Mouse (Mus musculus): ENCODE measurements around the gene Sgms1. TPM values are rescaled to one million over a fixed set of nuclear protein-coding genes. Genes with fewer than 3 reads are reported as not detected.

The Sgms1 gene
- total and polyA plus RNA-seq, 2 experiments from 2014 or later, result 21.3 to 28.4 TPM

- no peaks in the 10 kb centered on the region for H3K36me3 ChIP-seq (ENCODE audit: insufficient read depth, low read length)
- H3K9me3 ChIP-seq (ENCODE audit: low read length), result no peaks in the 10 kb centered on the region
- no peak for DNase-seq (ENCODE audit: low spot score)
- no peak overlapping the region for H3K4me2 ChIP-seq (ENCODE audit: low read depth, low read length, poor library complexity, severe bottlenecking)
- H3K9ac ChIP-seq (replicated peaks; ENCODE audit: low read length, poor library complexity, severe bottlenecking), result no peak overlapping the region
- WGBS, result 95% methylated on average over 8 of the region's 8 CpGs
- no peak for TF ChIP-seq CTCF (IDR thresholded peaks at IDR 0.05)
- ATAC-seq (ENCODE audit: low FRiP score), result no peak
- no peaks in the 10 kb centered on the region for H3K4me1 ChIP-seq (ENCODE audit: insufficient read depth, low read length)
- no peaks in the 10 kb centered on the region for H3K27me3 ChIP-seq (ENCODE audit: insufficient read depth, low read length)
- no peak overlapping the region for H3K4me3 ChIP-seq (ENCODE audit: low read depth, low read length)
- H3K27ac ChIP-seq (ENCODE audit: low read depth, low read length), result no peak overlapping the region
These were observed 112.7 kb downstream of the Sgms1 start for GRCm38 (mm10) chr19:32276817-32277216.

GRCm38 (mm10) chr19:32276263-32276662, 113.3 kb downstream of the Sgms1 start:
- Histone ChIP-seq H3K9ac (replicated peaks; ENCODE audit: low read length, poor library complexity, severe bottlenecking) (no peak overlapping the region), H3K4me3 (ENCODE audit: low read depth, low read length) (no peak overlapping the region), H3K4me1 (ENCODE audit: insufficient read depth, low read length) (no peaks in the 10 kb centered on the region), H3K9me3 (ENCODE audit: low read length) (no peaks in the 10 kb centered on the region), H3K4me2 (ENCODE audit: low read depth, low read length, poor library complexity, severe bottlenecking) (no peak overlapping the region), H3K27ac (ENCODE audit: low read depth, low read length) (no peak overlapping the region), H3K36me3 (ENCODE audit: insufficient read depth, low read length) (no peaks in the 10 kb centered on the region), H3K27me3 (ENCODE audit: insufficient read depth, low read length) (no peaks in the 10 kb centered on the region)
- WGBS, result 92% methylated on average over 5 of the region's 5 CpGs
- no peak for TF ChIP-seq CTCF (IDR thresholded peaks at IDR 0.05)
- DNase-seq (ENCODE audit: low spot score) (no peak), ATAC-seq (ENCODE audit: low FRiP score) (no peak)

- 78% methylated on average over 14 of the region's 14 CpGs for WGBS
- ATAC-seq (ENCODE audit: low FRiP score), result no peak
- Histone ChIP-seq H3K4me1 (ENCODE audit: insufficient read depth, low read length) (no peaks in the 10 kb centered on the region), H3K9me3 (ENCODE audit: low read length) (no peaks in the 10 kb centered on the region), H3K4me3 (ENCODE audit: low read depth, low read length) (no peak overlapping the region), H3K27ac (ENCODE audit: low read depth, low read length) (no peak overlapping the region), H3K27me3 (ENCODE audit: insufficient read depth, low read length) (no peaks in the 10 kb centered on the region), H3K9ac (replicated peaks; ENCODE audit: low read length, poor library complexity, severe bottlenecking) (no peak overlapping the region), H3K4me2 (ENCODE audit: low read depth, low read length, poor library complexity, severe bottlenecking) (no peak overlapping the region), H3K36me3 (ENCODE audit: insufficient read depth, low read length) (no peaks in the 10 kb centered on the region)
- TF ChIP-seq CTCF (IDR thresholded peaks at IDR 0.05), result no peak
- no peak for DNase-seq (ENCODE audit: low spot score)
These were observed 114.2 kb downstream of the Sgms1 start for GRCm38 (mm10) chr19:32275068-32275925.

GRCm38 (mm10) chr19:32274145-32274544, 115.4 kb downstream of the Sgms1 start:
- Histone ChIP-seq H3K27ac (ENCODE audit: low read depth, low read length) (no peak overlapping the region), H3K36me3 (ENCODE audit: insufficient read depth, low read length) (no peaks in the 10 kb centered on the region), H3K9ac (replicated peaks; ENCODE audit: low read length, poor library complexity, severe bottlenecking) (no peak overlapping the region), H3K4me1 (ENCODE audit: insufficient read depth, low read length) (no peaks in the 10 kb centered on the region), H3K9me3 (ENCODE audit: low read length) (no peaks in the 10 kb centered on the region), H3K27me3 (ENCODE audit: insufficient read depth, low read length) (no peaks in the 10 kb centered on the region), H3K4me2 (ENCODE audit: low read depth, low read length, poor library complexity, severe bottlenecking) (no peak overlapping the region), H3K4me3 (ENCODE audit: low read depth, low read length) (no peak overlapping the region)
- DNase-seq (ENCODE audit: low spot score), result no peak
- WGBS, result 77% methylated on average over 2 of the region's 2 CpGs
- no peak for ATAC-seq (ENCODE audit: low FRiP score)
- no peak for TF ChIP-seq CTCF (IDR thresholded peaks at IDR 0.05)

- H3K9me3 ChIP-seq (ENCODE audit: low read length), result no peaks in the 10 kb centered on the region
- H3K27me3 ChIP-seq (ENCODE audit: insufficient read depth, low read length), result no peaks in the 10 kb centered on the region
- 42% methylated on average over 3 of the region's 3 CpGs for WGBS
- no peaks in the 10 kb centered on the region for H3K4me1 ChIP-seq (ENCODE audit: insufficient read depth, low read length)
- no peaks in the 10 kb centered on the region for H3K36me3 ChIP-seq (ENCODE audit: insufficient read depth, low read length)
- no peak overlapping the region for H3K4me3 ChIP-seq (ENCODE audit: low read depth, low read length)
- ATAC-seq (ENCODE audit: low FRiP score) (no peak), DNase-seq (ENCODE audit: low spot score) (no peak)
- no peak overlapping the region for H3K9ac ChIP-seq (replicated peaks; ENCODE audit: low read length, poor library complexity, severe bottlenecking)
- no peak for TF ChIP-seq CTCF (IDR thresholded peaks at IDR 0.05)
- H3K27ac ChIP-seq (ENCODE audit: low read depth, low read length), result no peak overlapping the region
- no peak overlapping the region for H3K4me2 ChIP-seq (ENCODE audit: low read depth, low read length, poor library complexity, severe bottlenecking)
These were observed 115.8 kb downstream of the Sgms1 start for GRCm38 (mm10) chr19:32273714-32274113.

- H3K36me3 ChIP-seq (ENCODE audit: insufficient read depth, low read length), result no peaks in the 10 kb centered on the region
- WGBS, result 78% methylated on average over 6 of the region's 6 CpGs
- no peak overlapping the region for H3K4me3 ChIP-seq (ENCODE audit: low read depth, low read length)
- no peak overlapping the region for H3K9ac ChIP-seq (replicated peaks; ENCODE audit: low read length, poor library complexity, severe bottlenecking)
- H3K27ac ChIP-seq (ENCODE audit: low read depth, low read length), result no peak overlapping the region
- no peak for TF ChIP-seq CTCF (IDR thresholded peaks at IDR 0.05)
- DNase-seq (ENCODE audit: low spot score), result no peak
- no peak for ATAC-seq (ENCODE audit: low FRiP score)
- no peak overlapping the region for H3K4me2 ChIP-seq (ENCODE audit: low read depth, low read length, poor library complexity, severe bottlenecking)
- H3K4me1 ChIP-seq (ENCODE audit: insufficient read depth, low read length), result no peaks in the 10 kb centered on the region
- H3K27me3 ChIP-seq (ENCODE audit: insufficient read depth, low read length), result no peaks in the 10 kb centered on the region
- H3K9me3 ChIP-seq (ENCODE audit: low read length), result no peaks in the 10 kb centered on the region
These were observed 116.8 kb downstream of the Sgms1 start for GRCm38 (mm10) chr19:32272475-32273260.

Data from midbrain, postnatal 0 days (tissue).